Mouse (Mus musculus) heart, adult 2 months (tissue): ENCODE data around the gene F5. TPM values are rescaled to one million over a fixed set of nuclear protein-coding genes. Genes with fewer than 3 reads are reported as not detected.

ENCODE experiments used
- DNase-seq, 2 experiments: peaks; one replicate each; pipeline ENCODE4 v3.0.0; 2021
- H3K27ac ChIP-seq: fragments of 200-600 bp; 2 replicates; pipeline ENCODE4 v1.8.1; 2022
- H3K27me3 ChIP-seq: fragments of 200-500 bp; 2 replicates; pipeline ENCODE4 v1.6.1; 2012; ENCODE audit warnings: mild to moderate bottlenecking, low read length, inconsistent platforms, mixed read lengths; ENCODE audit not compliant: control insufficient read depth, insufficient read depth
- H3K36me3 ChIP-seq: fragments of 200-500 bp; 2 replicates; pipeline ENCODE4 v1.6.1; 2012; ENCODE audit warnings: low read length, inconsistent platforms; ENCODE audit not compliant: control insufficient read depth, insufficient read depth
- H3K4me1 ChIP-seq: fragments of 200-500 bp; 2 replicates; pipeline ENCODE4 v1.6.1; 2011; ENCODE audit warnings: low read length; ENCODE audit not compliant: control insufficient read depth, insufficient read depth
- H3K4me3 ChIP-seq: fragments of 200-600 bp; 2 replicates; pipeline ENCODE4 v1.8.1; 2022
- H3K79me2 ChIP-seq: fragments of 200-500 bp; replicated peaks from 2 replicates; pipeline ENCODE4 v1.6.1; 2012; ENCODE audit warnings: mild to moderate bottlenecking, inconsistent platforms, low read length, moderate library complexity, mixed read lengths; ENCODE audit not compliant: control insufficient read depth, insufficient read depth
- H3K9ac ChIP-seq: fragments of 200-500 bp; 2 replicates; pipeline ENCODE4 v1.6.1; 2012; ENCODE audit warnings: low read depth, mild to moderate bottlenecking, control low read depth, inconsistent platforms, low read length, mixed read lengths
- CTCF ChIP-seq: fragments of 200-600 bp; IDR thresholded peaks from 2 replicates; pipeline ENCODE4 v1.8.1; 2022; ENCODE audit warnings: antibody characterized with exemption, mild to moderate bottlenecking, moderate library complexity
- EP300 ChIP-seq: fragments of 200-500 bp; IDR thresholded peaks from 2 replicates; pipeline ENCODE4 v1.6.1; 2011; ENCODE audit warnings: low read depth, low read length, control low read depth; ENCODE audit not compliant: insufficient read depth
- POLR2A ChIP-seq: fragments of 200-500 bp; IDR thresholded peaks from 2 replicates; pipeline ENCODE4 v1.6.1; 2011; ENCODE audit warnings: mild to moderate bottlenecking, low read depth, low read length, control low read depth; ENCODE audit not compliant: insufficient read depth
- WGBS: fragments of 180-500 bp; shearing (Covaris S2); methylation state at CpG from one replicate; pipeline ENCODE4 v1.1.7; 2018; 5-methylcytosine and 5-hydroxymethylcytosine counted together
- intact Hi-C: fragments of 180-260 bp; cut with DNase I; formaldehyde crosslinking; loops from one replicate; pipeline ENCODE4 v1.15.1; 2025
- polyA plus RNA-seq: library from polyadenylated mRNA; depleted of rRNA; stranded (reverse); fragments of >200 nt; gene quantifications from 2 replicates; pipeline ENCODE4 v1.2.3, GENCODE M21; 2012
- total RNA-seq, 2 experiments: library from RNA; stranded (reverse); gene quantifications; 2 replicates each; pipeline ENCODE4 v1.2.3; 2021

Gene F5
- total and polyA plus RNA-seq, 3 experiments = 0.70 to 5.0 (median 1.5) TPM

DNA sequence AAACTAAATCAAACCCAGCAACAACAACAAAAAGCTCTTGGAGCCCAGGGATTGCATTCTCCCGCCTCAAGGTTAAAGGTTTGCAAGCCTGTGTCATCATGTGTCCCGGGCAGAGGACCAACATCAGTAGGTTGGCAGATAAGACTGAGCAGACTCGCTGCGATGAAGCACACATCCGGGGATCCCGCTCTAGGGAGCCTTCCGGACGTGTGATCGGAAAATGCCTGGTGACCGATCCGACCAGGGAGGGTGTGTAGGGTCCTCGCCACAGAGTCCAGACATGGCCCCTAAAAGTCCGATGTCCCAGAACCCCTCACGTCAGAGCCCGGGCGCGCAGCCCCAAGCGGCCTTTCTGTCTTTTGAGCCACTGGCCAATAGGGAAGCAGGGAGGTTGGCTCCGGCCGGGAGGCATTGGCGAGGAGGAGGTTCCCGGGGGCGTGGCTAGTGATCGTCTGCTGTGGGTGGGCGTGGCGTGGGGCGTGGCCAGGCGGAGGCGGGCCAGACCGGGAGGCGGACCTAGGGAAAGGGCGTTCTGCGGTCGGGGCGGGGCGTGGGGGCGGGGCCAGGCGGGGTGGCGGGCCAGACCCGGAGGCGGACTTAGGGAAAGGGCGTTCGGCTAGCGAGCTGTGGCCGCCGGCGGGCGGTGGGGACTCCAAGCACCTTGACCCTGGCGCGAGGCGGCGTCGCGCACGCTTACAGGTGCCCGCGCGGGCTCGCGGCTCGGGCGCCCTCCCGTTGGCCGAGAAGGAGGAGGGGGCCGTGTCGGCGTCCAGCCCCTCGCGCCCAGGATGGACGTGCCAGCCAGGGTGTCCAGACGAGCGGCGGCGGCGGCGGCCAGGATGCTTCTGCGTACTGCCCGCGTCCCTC lies 97.1 kb downstream of the F5 start, which contains the start of gene Slc19a2:
Gene Slc19a2 (plus strand): TSS at position 582 of the 867 bp plus-strand sequence.
- intact Hi-C loops = loop anchor here (1.0 kb wide), 2 partner anchors 27 to 59 kb away; partner anchors contain the start of genes Blzf1 and Ccdc181
- no peaks in the 10 kb centered on the region for H3K79me2 ChIP-seq
- no peaks in the 10 kb centered on the region for H3K36me3 ChIP-seq
- H3K9ac ChIP-seq = peak within 1 kb of the TSS; percentile 86
- H3K4me1 ChIP-seq = peaks cover 6% of the 10 kb centered on the region
- 0 out of 2 replicates have a peak, but pooled peaks have one; percentile 10 for TF ChIP-seq CTCF
- peak; percentile 73; the same call in 1 of the 2 replicates for TF ChIP-seq EP300
- peak; percentile 91 for TF ChIP-seq POLR2A
- peak within 1 kb of the TSS; percentile 90 for H3K4me3 ChIP-seq
- peak; percentile 98 for DNase-seq
- H3K27ac ChIP-seq = peak within 1 kb of the TSS; percentile 91
- H3K27me3 ChIP-seq = no peaks in the 10 kb centered on the region
- under 1% methylated on average over 73 of the region's 79 CpGs for WGBS

DNA sequence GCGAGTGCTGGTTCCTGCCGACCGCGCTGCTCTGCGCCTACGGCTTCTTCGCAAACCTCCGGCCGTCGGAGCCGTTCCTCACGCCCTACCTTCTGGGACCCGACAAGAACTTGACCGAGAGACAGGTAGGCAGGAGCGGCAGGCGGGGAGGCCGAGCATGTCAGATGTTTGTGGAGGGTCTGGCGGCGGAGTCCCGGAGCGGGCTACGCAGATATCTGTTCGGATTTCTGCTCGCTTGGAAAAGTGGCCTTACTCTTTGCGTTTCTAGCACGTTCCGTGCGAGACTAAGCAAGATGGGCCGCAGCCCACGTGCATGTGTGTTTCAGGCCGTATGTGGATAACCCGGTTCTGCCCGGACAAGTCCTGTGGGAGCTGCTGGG lies 97.7 kb downstream of the F5 start:
- TF ChIP-seq EP300 (no peak), POLR2A (no peak), CTCF (no peak)
- no peak for DNase-seq
- intact Hi-C loops = loop anchor here (1.0 kb wide), 2 partner anchors 26 to 58 kb away; partner anchors contain the start of genes Blzf1 and Ccdc181
- WGBS = under 1% methylated on average over 33 of the region's 33 CpGs
- Histone ChIP-seq H3K27ac (peak overlapping the region; percentile 81), H3K79me2 (no peaks in the 10 kb centered on the region), H3K27me3 (no peaks in the 10 kb centered on the region), H3K4me1 (peaks cover 6% of the 10 kb centered on the region), H3K9ac (peak overlapping the region; percentile 86), H3K4me3 (peak overlapping the region; percentile 90), H3K36me3 (no peaks in the 10 kb centered on the region)

DNA sequence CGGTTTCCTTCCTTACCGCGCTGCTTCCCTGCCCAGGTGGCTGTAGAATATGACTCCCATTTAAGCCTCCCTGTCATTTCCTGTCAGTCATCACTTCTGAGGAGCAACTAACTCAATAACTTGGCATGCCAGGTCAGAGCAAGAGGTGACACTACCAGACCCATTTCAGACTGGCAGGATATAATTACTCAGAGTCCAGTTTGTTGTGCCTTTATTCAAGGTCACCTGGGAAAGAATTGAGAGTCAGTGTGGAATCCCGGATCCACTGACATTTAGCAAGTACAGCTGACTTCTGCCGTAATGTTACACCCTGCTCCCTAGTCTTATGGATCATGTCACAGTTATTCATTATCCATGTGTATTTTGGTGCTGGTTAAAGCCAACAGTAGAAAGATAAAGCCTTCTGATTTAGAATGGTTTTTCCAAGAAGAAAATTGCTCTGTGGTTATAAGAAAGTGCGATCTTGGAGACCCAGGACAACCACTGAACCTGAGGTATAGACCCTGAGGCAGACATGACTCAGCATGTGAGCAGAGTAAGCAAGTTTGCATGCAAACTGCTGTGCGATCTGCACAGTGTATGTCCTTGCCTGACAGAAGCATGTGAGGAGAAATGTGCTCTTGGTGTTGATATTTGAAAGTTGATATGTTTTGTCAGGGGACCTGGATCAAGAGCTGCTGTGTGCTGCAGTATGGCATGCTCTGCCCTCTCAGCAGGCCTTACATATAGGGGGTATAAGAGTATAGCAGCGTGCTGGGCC lies 98.9 kb downstream of the F5 start:
- H3K4me1 ChIP-seq = peaks cover 6% of the 10 kb centered on the region
- no peaks in the 10 kb centered on the region for H3K79me2 ChIP-seq
- no peak for DNase-seq
- no peaks in the 10 kb centered on the region for H3K27me3 ChIP-seq
- 0 out of 2 replicates have a peak overlapping the region, but pooled peaks have one; percentile 8 for H3K9ac ChIP-seq
- H3K36me3 ChIP-seq = no peaks in the 10 kb centered on the region
- peak overlapping the region; percentile 81 for H3K27ac ChIP-seq
- WGBS = 52% methylated on average over 8 of the region's 8 CpGs
- H3K4me3 ChIP-seq = peak overlapping the region; percentile 90; the same call in 1 of the 2 replicates
- intact Hi-C loops = no loop called here
- TF ChIP-seq POLR2A (no peak), EP300 (no peak), CTCF (no peak)

GRCm38 (mm10) chr1:164251438-164251837 lies 99.8 kb downstream of the F5 start:
- Histone ChIP-seq H3K79me2 (no peaks in the 10 kb centered on the region), H3K27ac (peak overlapping the region; percentile 81; the same call in 1 of the 2 replicates), H3K27me3 (no peaks in the 10 kb centered on the region), H3K9ac (no peak overlapping the region), H3K4me3 (no peak overlapping the region), H3K36me3 (no peaks in the 10 kb centered on the region), H3K4me1 (peaks cover 6% of the 10 kb centered on the region)
- WGBS = 88% methylated on average over 1 of the region's 1 CpGs
- TF ChIP-seq CTCF (no peak), POLR2A (no peak), EP300 (no peak)
- DNase-seq = no peak
- intact Hi-C loops = no loop called here

- no peak overlapping the region for H3K4me3 ChIP-seq
- intact Hi-C loops = no loop called here
- no peak for TF ChIP-seq POLR2A
- no peak for TF ChIP-seq CTCF
- TF ChIP-seq EP300 = no peak
- H3K27ac ChIP-seq = no peak overlapping the region
- DNase-seq = no peak
- no peaks in the 10 kb centered on the region for H3K36me3 ChIP-seq
- H3K27me3 ChIP-seq = no peaks in the 10 kb centered on the region
- 83% methylated on average over 5 of the region's 5 CpGs for WGBS
- peaks cover 6% of the 10 kb centered on the region for H3K4me1 ChIP-seq
- H3K9ac ChIP-seq = no peak overlapping the region
- peaks cover 2% of the 10 kb centered on the region; the same call in 1 of the 2 replicates for H3K79me2 ChIP-seq
Observed at GRCm38 (mm10) chr1:164252551-164252950, 100.9 kb downstream of the F5 start.
